Mouse (Mus musculus): ENCODE data around the gene Rps19bp1.

Rps19bp1 gene

GRCm38 (mm10) chr15:80256656-80257601 is 7.2 kb downstream of the Rps19bp1 start:
- DNase-seq (ENCODE audit: low spot score): no peak

- DNase-seq (ENCODE audit: low spot score): no peak
Observed at GRCm38 (mm10) chr15:80256242-80256641, 7.9 kb downstream of the Rps19bp1 start.

- DNase-seq (ENCODE audit: low spot score): peak; percentile 84
Observed at GRCm38 (mm10) chr15:80255646-80256121, 8.4 kb downstream of the Rps19bp1 start.

GRCm38 (mm10) chr15:80254847-80255645 is 9.1 kb downstream of the Rps19bp1 start, which contains the start of gene Atf4:
Atf4 (plus strand) TSS chr15:80255184.
- DNase-seq (ENCODE audit: low spot score): peak; percentile 100

- DNase-seq (ENCODE audit: low spot score): no peak
Observed at GRCm38 (mm10) chr15:80254207-80254606, 9.9 kb downstream of the Rps19bp1 start.

GRCm38 (mm10) chr15:80253530-80253929 is 10.6 kb downstream of the Rps19bp1 start:
- peak; percentile 49 for DNase-seq (ENCODE audit: low spot score)

- DNase-seq (ENCODE audit: low spot score): no peak
Observed at GRCm38 (mm10) chr15:80250586-80250985, 13.5 kb downstream of the Rps19bp1 start.

- DNase-seq (ENCODE audit: low spot score): no peak
Observed at GRCm38 (mm10) chr15:80249672-80250071, 14.4 kb downstream of the Rps19bp1 start.

GRCm38 (mm10) chr15:80248596-80248995 is 15.5 kb downstream of the Rps19bp1 start:
- no peak for DNase-seq (ENCODE audit: low spot score)

- no peak for DNase-seq (ENCODE audit: low spot score)
Observed at GRCm38 (mm10) chr15:80248135-80248534, 16.0 kb downstream of the Rps19bp1 start.

GRCm38 (mm10) chr15:80235535-80235934 is 28.6 kb downstream of the Rps19bp1 start, which contains the start of gene AC140267.1:
AC140267.1 (plus strand) TSS chr15:80235835.
- DNase-seq (ENCODE audit: low spot score): no peak

- DNase-seq (ENCODE audit: low spot score): peak; percentile 99
Observed at GRCm38 (mm10) chr15:80233733-80234509, 30.2 kb downstream of the Rps19bp1 start, which contains the start of gene Mief1. Mief1 (plus strand) TSS chr15:80234018.

GRCm38 (mm10) chr15:80233053-80233452 is 31.1 kb downstream of the Rps19bp1 start:
- no peak for DNase-seq (ENCODE audit: low spot score)

GRCm38 (mm10) chr15:80232331-80232730 is 31.8 kb downstream of the Rps19bp1 start:
- DNase-seq (ENCODE audit: low spot score): peak; percentile 83

- no peak for DNase-seq (ENCODE audit: low spot score)
Observed at GRCm38 (mm10) chr15:80228071-80228800, 35.9 kb downstream of the Rps19bp1 start.

- peak; percentile 83 for DNase-seq (ENCODE audit: low spot score)
Observed at GRCm38 (mm10) chr15:80225796-80226195, 38.3 kb downstream of the Rps19bp1 start.

- DNase-seq (ENCODE audit: low spot score): peak; percentile 85
Observed at GRCm38 (mm10) chr15:80225208-80225607, 38.9 kb downstream of the Rps19bp1 start.

- no peak for DNase-seq (ENCODE audit: low spot score)
Observed at GRCm38 (mm10) chr15:80223751-80224150, 40.4 kb downstream of the Rps19bp1 start.

GRCm38 (mm10) chr15:80221031-80221430 is 43.1 kb downstream of the Rps19bp1 start:
- no peak for DNase-seq (ENCODE audit: low spot score)

GRCm38 (mm10) chr15:80219705-80220657 is 44.1 kb downstream of the Rps19bp1 start:
- DNase-seq (ENCODE audit: low spot score): no peak
